Mouse (Mus musculus) liver, embryonic 15.5 days (tissue): ENCODE results near the gene Gm27027. TPM values are rescaled to one million over a fixed set of nuclear protein-coding genes. Genes with fewer than 3 reads are reported as not detected.

Experiments used
- ATAC-seq: fragments of 200-750 bp; cut with Nextera tagmentation; 2 replicates; pipeline ENCODE4 v1.8.0; 2017; ENCODE audit warnings: moderate number of reproducible peaks, mild to moderate bottlenecking, moderate library complexity; ENCODE audit not compliant: insufficient read depth
- H3K27ac ChIP-seq: fragments of 300-500 bp; sonication (generic); replicated peaks from 2 replicates; pipeline ENCODE4 v1.5.1; 2015; ENCODE audit warnings: mild to moderate bottlenecking, inconsistent platforms
- H3K27me3 ChIP-seq: fragments of 300-500 bp; sonication (generic); 2 replicates; pipeline ENCODE4 v1.6.1; 2015; ENCODE audit warnings: mild to moderate bottlenecking, inconsistent platforms
- H3K36me3 ChIP-seq: fragments of 300-500 bp; sonication (generic); replicated peaks from 2 replicates; pipeline ENCODE4 v1.6.1; 2015; ENCODE audit warnings: moderate library complexity, mild to moderate bottlenecking, inconsistent platforms
- H3K4me1 ChIP-seq: fragments of 300-500 bp; sonication (generic); replicated peaks from 2 replicates; pipeline ENCODE4 v1.6.1; 2015; ENCODE audit warnings: inconsistent platforms
- H3K4me2 ChIP-seq: fragments of 300-500 bp; sonication (generic); 2 replicates; pipeline ENCODE4 v1.6.1; 2015; ENCODE audit warnings: moderate library complexity, mild to moderate bottlenecking, inconsistent platforms
- H3K4me3 ChIP-seq: fragments of 300-500 bp; sonication (generic); replicated peaks from 2 replicates; pipeline ENCODE4 v1.5.1; 2015; ENCODE audit warnings: mild to moderate bottlenecking, inconsistent platforms
- H3K9ac ChIP-seq: fragments of 300-500 bp; sonication (generic); 2 replicates; pipeline ENCODE4 v1.6.1; 2015; ENCODE audit warnings: moderate library complexity, mild to moderate bottlenecking, inconsistent platforms
- H3K9me3 ChIP-seq: fragments of 300-500 bp; sonication (generic); replicated peaks from 2 replicates; pipeline ENCODE4 v1.6.1; 2016; ENCODE audit warnings: inconsistent platforms
- WGBS: fragments of 180-500 bp; shearing (Covaris S2); methylation state at CpG from one replicate; pipeline ENCODE4 v1.1.7; 2015; ENCODE audit warnings: mixed read lengths; ENCODE audit not compliant: insufficient replicate concordance; 5-methylcytosine and 5-hydroxymethylcytosine counted together
- polyA plus RNA-seq: library from polyadenylated mRNA; unstranded; fragments of >200 nt; fragmentation: Nextera tagmentation; extraction: Ambion mirVana; gene quantifications from 2 replicates; pipeline ENCODE4 v1.2.1, GENCODE M21; 2015

Gene Gm27027
- polyA plus RNA-seq, 1 experiment from 2014 or later = not detected

- peak overlapping the region; percentile 49 for H3K4me3 ChIP-seq
- no peak for ATAC-seq
- 1% methylated on average over 44 of the region's 44 CpGs for WGBS
- no peak overlapping the region for H3K27ac ChIP-seq
- no peaks in the 10 kb centered on the region for H3K9me3 ChIP-seq
- H3K27me3 ChIP-seq = peaks cover 72% of the 10 kb centered on the region
- H3K4me2 ChIP-seq = peak overlapping the region; percentile 63
- no peak overlapping the region for H3K9ac ChIP-seq
- H3K36me3 ChIP-seq = no peaks in the 10 kb centered on the region
- peaks cover 7% of the 10 kb centered on the region; the same call in 1 of the 2 replicates for H3K4me1 ChIP-seq
Observed at GRCm38 (mm10) chr2:93956331-93956801, 39.8 kb downstream of the Gm27027 start.

- no peaks in the 10 kb centered on the region for H3K36me3 ChIP-seq
- H3K27ac ChIP-seq = no peak overlapping the region
- H3K4me3 ChIP-seq = peak overlapping the region; percentile 49
- H3K9me3 ChIP-seq = no peaks in the 10 kb centered on the region
- H3K4me1 ChIP-seq = peaks cover 7% of the 10 kb centered on the region; the same call in 1 of the 2 replicates
- H3K27me3 ChIP-seq = peaks cover 72% of the 10 kb centered on the region
- no peak overlapping the region for H3K9ac ChIP-seq
- no peak for ATAC-seq
- under 1% methylated on average over 31 of the region's 31 CpGs for WGBS
- peak overlapping the region; percentile 63 for H3K4me2 ChIP-seq
Observed at GRCm38 (mm10) chr2:93955886-93956285, 40.3 kb downstream of the Gm27027 start.

GRCm38 (mm10) chr2:93954781-93955578 lies 41.2 kb downstream of the Gm27027 start:
- Histone ChIP-seq H3K4me3 (peak overlapping the region; percentile 49), H3K27ac (no peak overlapping the region), H3K36me3 (no peaks in the 10 kb centered on the region), H3K4me1 (peaks cover 7% of the 10 kb centered on the region; the same call in 1 of the 2 replicates), H3K4me2 (peak overlapping the region; percentile 63), H3K9ac (no peak overlapping the region), H3K9me3 (no peaks in the 10 kb centered on the region), H3K27me3 (peaks cover 72% of the 10 kb centered on the region)
- ATAC-seq = no peak
- 1% methylated on average over 32 of the region's 32 CpGs for whole genome bisulfite sequencing

GRCm38 (mm10) chr2:93953726-93954125 lies 42.4 kb downstream of the Gm27027 start:
- no peak overlapping the region for H3K4me3 ChIP-seq
- H3K36me3 ChIP-seq = no peaks in the 10 kb centered on the region
- H3K27ac ChIP-seq = no peak overlapping the region
- peaks cover 7% of the 10 kb centered on the region; the same call in 1 of the 2 replicates for H3K4me1 ChIP-seq
- H3K9me3 ChIP-seq = no peaks in the 10 kb centered on the region
- no peak overlapping the region for H3K4me2 ChIP-seq
- no peak overlapping the region for H3K9ac ChIP-seq
- no peak for ATAC-seq
- WGBS = 70% methylated on average over 9 of the region's 9 CpGs
- peaks cover 69% of the 10 kb centered on the region for H3K27me3 ChIP-seq

GRCm38 (mm10) chr2:93946976-93947375 lies 49.2 kb downstream of the Gm27027 start:
- Histone ChIP-seq H3K9ac (no peak overlapping the region), H3K4me3 (no peak overlapping the region), H3K4me1 (no peaks in the 10 kb centered on the region), H3K4me2 (no peak overlapping the region), H3K36me3 (no peaks in the 10 kb centered on the region), H3K27me3 (peaks cover 12% of the 10 kb centered on the region), H3K27ac (no peak overlapping the region), H3K9me3 (no peaks in the 10 kb centered on the region)
- WGBS = 37% methylated on average over 5 of the region's 5 CpGs
- no peak for ATAC-seq

- ATAC-seq = no peak
- Histone ChIP-seq H3K9me3 (no peaks in the 10 kb centered on the region), H3K4me3 (no peak overlapping the region), H3K4me2 (no peak overlapping the region), H3K4me1 (no peaks in the 10 kb centered on the region), H3K27me3 (peaks cover 8% of the 10 kb centered on the region; the same call in 1 of the 2 replicates), H3K9ac (no peak overlapping the region), H3K27ac (no peak overlapping the region), H3K36me3 (no peaks in the 10 kb centered on the region)
- WGBS = 85% methylated on average over 4 of the region's 4 CpGs
Observed at GRCm38 (mm10) chr2:93944855-93945254, 51.3 kb downstream of the Gm27027 start.

GRCm38 (mm10) chr2:93944099-93944498 lies 52.1 kb downstream of the Gm27027 start:
- H3K4me2 ChIP-seq = no peak overlapping the region
- no peak for ATAC-seq
- no peaks in the 10 kb centered on the region for H3K36me3 ChIP-seq
- no peak overlapping the region for H3K27ac ChIP-seq
- H3K9me3 ChIP-seq = no peaks in the 10 kb centered on the region
- H3K4me3 ChIP-seq = no peak overlapping the region
- WGBS = 63% methylated on average over 2 of the region's 2 CpGs
- H3K4me1 ChIP-seq = no peaks in the 10 kb centered on the region
- peaks cover 8% of the 10 kb centered on the region; the same call in 1 of the 2 replicates for H3K27me3 ChIP-seq
- H3K9ac ChIP-seq = no peak overlapping the region

- ATAC-seq = no peak
- Histone ChIP-seq H3K9ac (no peak overlapping the region), H3K4me2 (no peak overlapping the region), H3K4me1 (no peaks in the 10 kb centered on the region), H3K27ac (no peak overlapping the region), H3K27me3 (peaks cover 8% of the 10 kb centered on the region; the same call in 1 of the 2 replicates), H3K9me3 (no peaks in the 10 kb centered on the region), H3K4me3 (no peak overlapping the region), H3K36me3 (no peaks in the 10 kb centered on the region)
- 55% methylated on average over 11 of the region's 11 CpGs for WGBS
Observed at GRCm38 (mm10) chr2:93941670-93942069, 54.5 kb downstream of the Gm27027 start.

GRCm38 (mm10) chr2:93938534-93938933 lies 57.6 kb downstream of the Gm27027 start:
- ATAC-seq = no peak
- H3K36me3 ChIP-seq = no peaks in the 10 kb centered on the region
- no peaks in the 10 kb centered on the region for H3K27me3 ChIP-seq
- H3K4me1 ChIP-seq = no peaks in the 10 kb centered on the region
- no peaks in the 10 kb centered on the region for H3K9me3 ChIP-seq
- H3K27ac ChIP-seq = no peak overlapping the region
- no peak overlapping the region for H3K4me3 ChIP-seq
- no peak overlapping the region for H3K4me2 ChIP-seq
- WGBS = 8% methylated on average over 9 of the region's 9 CpGs
- H3K9ac ChIP-seq = no peak overlapping the region

GRCm38 (mm10) chr2:93928866-93929265 lies 67.3 kb downstream of the Gm27027 start:
- no peak overlapping the region for H3K4me2 ChIP-seq
- H3K4me1 ChIP-seq = no peaks in the 10 kb centered on the region
- no peak overlapping the region for H3K4me3 ChIP-seq
- no peak for ATAC-seq
- no peaks in the 10 kb centered on the region for H3K36me3 ChIP-seq
- WGBS = 62% methylated on average over 10 of the region's 10 CpGs
- no peak overlapping the region for H3K9ac ChIP-seq
- no peaks in the 10 kb centered on the region for H3K27me3 ChIP-seq
- H3K27ac ChIP-seq = no peak overlapping the region
- H3K9me3 ChIP-seq = no peaks in the 10 kb centered on the region

- Histone ChIP-seq H3K36me3 (no peaks in the 10 kb centered on the region), H3K27ac (no peak overlapping the region), H3K4me2 (no peak overlapping the region), H3K4me1 (no peaks in the 10 kb centered on the region), H3K9me3 (no peaks in the 10 kb centered on the region), H3K4me3 (no peak overlapping the region), H3K27me3 (no peaks in the 10 kb centered on the region), H3K9ac (no peak overlapping the region)
- WGBS = 57% methylated on average over 13 of the region's 13 CpGs
- no peak for ATAC-seq
Observed at GRCm38 (mm10) chr2:93927701-93928437, 68.3 kb downstream of the Gm27027 start.
